Comparison of ENCODE assay signal across 9 mouse cellular contexts in genomic region chr1:165104707-165105259, GRCm38 (mm10). TPM values are rescaled to one million over a fixed set of nuclear protein-coding genes. Genes with fewer than 3 reads are reported as not detected.
DNase-seq lines count a peak whose midpoint lies in the region; ATAC-seq and TF ChIP-seq lines count a peak whose summit lies in the region.
"Had no signal": no experiment of that assay in that cellular context is flagged by ENCODE, and none has a peak within 500 bp of the region (broad histone marks: within the 10 kb centered on the region; RNA-seq: fewer than 3 reads in every experiment).

No protein-coding gene starts in this region.

- DNase-seq in kidney, postnatal 36 days, result no peak
- peak; percentile 85 for DNase-seq in fibroblast of lung, adult 2 months (ENCODE audit: low read depth)
- peak; percentile 56 to 70 for DNase-seq in left cerebral cortex, adult 2 months (ENCODE audit: extremely low spot score in 1 of 2, low spot score in 2 of 2)
- DNase-seq in right cerebral cortex, postnatal 25 days, result peak; percentile 72
- DNase-seq in ovary, adult 18-20 months (ENCODE audit: low spot score), result no peak
- DNase-seq in ovary, postnatal 14 days (ENCODE audit: low spot score), result no peak
- no peak for DNase-seq in forebrain, embryonic 10.5 days (ENCODE audit: extremely low spot score, low spot score)

- no peaks in the 10 kb centered on the region for H3K9me3 ChIP-seq in kidney, embryonic 15.5 days (replicated peaks)
- no peaks in the 10 kb centered on the region for H3K9me3 ChIP-seq in forebrain, embryonic 10.5 days

- WGBS in kidney, embryonic 15.5 days, result 65% methylated on average over 7 of the region's 7 CpGs
- 76% methylated on average over 7 of the region's 7 CpGs for WGBS in forebrain, embryonic 10.5 days

- no peak overlapping the region for H3K4me2 ChIP-seq in kidney, embryonic 15.5 days

- no peak overlapping the region for H3K4me3 ChIP-seq in kidney, embryonic 15.5 days (replicated peaks)
- no peak overlapping the region for H3K4me3 ChIP-seq in left cerebral cortex, adult 2 months
- no peak overlapping the region for H3K4me3 ChIP-seq in forebrain, embryonic 10.5 days

- peak; percentile 53 for ATAC-seq in kidney, embryonic 15.5 days (replicated peaks; ENCODE audit: low FRiP score)

- H3K36me3 ChIP-seq in kidney, embryonic 15.5 days, result no peaks in the 10 kb centered on the region
- H3K36me3 ChIP-seq in forebrain, embryonic 10.5 days (replicated peaks), result no peaks in the 10 kb centered on the region

- H3K9ac ChIP-seq in kidney, embryonic 15.5 days, result no peak overlapping the region

- H3K27me3 ChIP-seq in kidney, embryonic 15.5 days, result no peaks in the 10 kb centered on the region
- no peaks in the 10 kb centered on the region for H3K27me3 ChIP-seq in forebrain, embryonic 10.5 days (ENCODE audit: poor library complexity, severe bottlenecking)

- H3K4me1 ChIP-seq in kidney, embryonic 15.5 days, result no peaks in the 10 kb centered on the region
- H3K4me1 ChIP-seq in forebrain, embryonic 10.5 days, result peaks cover 11% of the 10 kb centered on the region; the same call in 1 of the 2 replicates

- no peak overlapping the region for H3K27ac ChIP-seq in kidney, embryonic 15.5 days
- H3K27ac ChIP-seq in left cerebral cortex, adult 2 months, result peak overlapping the region; percentile 85
- no peak overlapping the region for H3K27ac ChIP-seq in forebrain, embryonic 10.5 days

- no peak for TF ChIP-seq CTCF in left cerebral cortex, adult 2 months (IDR thresholded peaks at IDR 0.05)

- intact Hi-C loops in left cerebral cortex, adult 2 months (cut with DNase I), result loop anchor here (1.0 kb wide), 1 partner anchor 27 kb away; no protein-coding TSS in a partner anchor

RNA-seq across cellular contexts. Expression of gene Tbx19, which starts 55.8 kb away (rescaled TPM):
- polyA plus RNA-seq in kidney, embryonic 15.5 days (2015; fragmentation: Nextera tagmentation; extraction: Ambion mirVana), result 0.10 and 0.23 TPM in 2 replicates
- not detected for total RNA-seq in left cerebral cortex, adult 2 months (2021)
- polyA plus RNA-seq in forebrain, embryonic 10.5 days (2016; fragmentation: Nextera tagmentation; extraction: Ambion mirVana), result not detected in 2 replicates
- polyA plus RNA-seq: neural tube, embryonic 11.5 days had no signal

Comparison
In these comparisons a context has a peak if more than half of its experiments do, and no peak if none do; other contexts are left out.
1. DNase-seq: peak in fibroblast of lung, adult 2 months (single experiment), left cerebral cortex, adult 2 months (2 of 2) and right cerebral cortex, postnatal 25 days (single experiment); none in kidney, postnatal 36 days (0 of 2), ovary, adult 18-20 months (single experiment), ovary, postnatal 14 days (single experiment) and forebrain, embryonic 10.5 days (single experiment).